Mouse (Mus musculus) kidney, embryonic 14.5 days (tissue): Measurements from ENCODE around the gene Satb2. TPM values are rescaled to one million over a fixed set of nuclear protein-coding genes. Genes with fewer than 3 reads are reported as not detected.

Experiments
- ATAC-seq: fragments of 200-750 bp; cut with Nextera tagmentation; 2 replicates; pipeline ENCODE4 v1.8.0; 2017; ENCODE audit warnings: moderate number of reproducible peaks, mild to moderate bottlenecking, moderate TSS enrichment, moderate library complexity; ENCODE audit not compliant: low FRiP score, low TSS enrichment
- H3K27ac ChIP-seq: fragments of 300-500 bp; sonication (generic); 2 replicates; pipeline ENCODE4 v1.5.1; 2014; ENCODE audit warnings: low read depth, mild to moderate bottlenecking, low read length, moderate library complexity, mixed read lengths
- H3K27me3 ChIP-seq: fragments of 300-500 bp; sonication (generic); 2 replicates; pipeline ENCODE4 v1.6.1; 2014; ENCODE audit warnings: mild to moderate bottlenecking, low read length; ENCODE audit not compliant: control insufficient read depth, insufficient read depth
- H3K36me3 ChIP-seq: fragments of 300-500 bp; sonication (generic); 2 replicates; pipeline ENCODE4 v1.6.1; 2014; ENCODE audit warnings: low read length, mixed read lengths; ENCODE audit not compliant: control insufficient read depth, insufficient read depth
- H3K4me1 ChIP-seq: fragments of 300-500 bp; sonication (generic); 2 replicates; pipeline ENCODE4 v1.6.1; 2014; ENCODE audit warnings: low read length, mixed read lengths; ENCODE audit not compliant: control insufficient read depth, insufficient read depth
- H3K4me2 ChIP-seq: fragments of 300-500 bp; sonication (generic); replicated peaks from 2 replicates; pipeline ENCODE4 v1.6.1; 2014; ENCODE audit warnings: low read depth, mild to moderate bottlenecking, low read length
- H3K4me3 ChIP-seq: fragments of 300-500 bp; sonication (generic); 2 replicates; pipeline ENCODE4 v1.5.1; 2014; ENCODE audit warnings: mild to moderate bottlenecking, low read length
- H3K9ac ChIP-seq: fragments of 300-500 bp; sonication (generic); 2 replicates; pipeline ENCODE4 v1.6.1; 2014; ENCODE audit warnings: low read depth, mild to moderate bottlenecking, low read length, moderate library complexity
- H3K9me3 ChIP-seq: fragments of 300-500 bp; sonication (generic); 2 replicates; pipeline ENCODE4 v1.6.1; 2016; ENCODE audit warnings: low read length; ENCODE audit not compliant: control insufficient read depth
- WGBS: fragments of 180-500 bp; shearing (Covaris S2); extraction: QIAGEN DNeasy Blood & Tissue Kit; methylation state at CpG from one replicate; pipeline ENCODE4 v1.1.7; 2014; 5-methylcytosine and 5-hydroxymethylcytosine counted together
- polyA plus RNA-seq: library from polyadenylated mRNA; unstranded; fragments of >200 nt; fragmentation: Nextera tagmentation; extraction: Ambion mirVana; gene quantifications from 2 replicates; pipeline ENCODE4 v1.2.1, GENCODE M21; 2014

The Satb2 gene
- 1.1 and 2.0 TPM in 2 replicates for polyA plus RNA-seq

DNA sequence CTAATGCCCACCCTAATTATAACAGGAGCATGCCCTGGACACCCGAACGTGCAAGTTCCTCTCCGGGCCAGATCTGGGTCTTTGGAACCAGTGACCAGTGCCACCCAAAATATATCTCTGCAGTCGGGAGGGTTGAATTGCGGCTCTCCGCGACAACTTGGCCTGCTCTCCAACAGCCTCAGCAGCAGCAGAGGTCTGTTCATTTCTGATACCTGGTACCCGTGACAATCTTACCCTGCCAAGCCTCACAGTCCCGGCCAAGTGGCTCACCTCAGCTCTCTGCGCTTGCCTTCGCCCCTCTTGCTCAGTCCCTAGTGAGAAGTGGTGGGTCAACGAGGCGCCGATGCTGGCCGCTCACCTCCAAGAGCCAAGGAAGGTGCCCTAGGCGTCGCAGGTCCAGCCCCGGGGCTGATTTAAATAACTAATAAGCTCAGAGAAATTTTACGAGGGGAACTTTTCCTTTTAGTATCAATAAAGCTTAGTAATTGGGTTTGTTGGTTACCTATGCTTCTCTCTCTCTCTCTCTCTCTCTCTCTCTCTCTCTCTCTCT, at the start of gene Satb2:
TSS of gene Satb2 (minus strand) at position 500 of the 550 bp plus-strand sequence.
- H3K4me1 ChIP-seq, result no peaks in the 10 kb centered on the region
- H3K27me3 ChIP-seq, result peaks cover 70% of the 10 kb centered on the region
- WGBS, result 3% methylated on average over 19 of the region's 19 CpGs
- peak within 1 kb of the TSS; percentile 17 for H3K4me3 ChIP-seq
- H3K36me3 ChIP-seq, result no peaks in the 10 kb centered on the region
- peak within 1 kb of the TSS; percentile 33 for H3K4me2 ChIP-seq
- H3K9me3 ChIP-seq, result no peaks in the 10 kb centered on the region
- no peak for ATAC-seq
- H3K27ac ChIP-seq, result no peak within 1 kb of the TSS
- H3K9ac ChIP-seq, result no peak within 1 kb of the TSS

DNA sequence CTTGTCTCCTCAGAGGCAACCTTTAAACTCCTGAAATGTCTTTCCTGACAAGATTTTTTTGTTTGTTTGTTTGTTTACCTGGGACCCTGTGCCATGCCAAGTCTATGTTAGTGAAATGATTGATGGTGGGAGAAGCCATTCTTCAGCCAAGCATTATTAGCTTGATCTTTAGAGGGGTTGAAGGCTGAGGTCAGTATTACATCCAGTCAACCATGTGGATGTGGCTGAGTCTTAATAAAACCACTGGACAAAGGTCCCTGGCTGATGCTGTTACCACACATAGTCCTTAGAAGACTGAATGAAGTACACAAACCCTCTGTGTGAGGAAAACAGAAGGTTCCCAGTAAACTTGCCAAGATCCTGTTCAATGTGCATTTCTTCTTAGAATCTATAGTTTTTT, 40.5 kb upstream of the Satb2 start:
- H3K27ac ChIP-seq, result no peak overlapping the region
- H3K9ac ChIP-seq, result no peak overlapping the region
- H3K27me3 ChIP-seq, result no peaks in the 10 kb centered on the region
- no peak overlapping the region for H3K4me3 ChIP-seq
- no peak overlapping the region for H3K4me2 ChIP-seq
- H3K36me3 ChIP-seq, result no peaks in the 10 kb centered on the region
- no peaks in the 10 kb centered on the region for H3K9me3 ChIP-seq
- no peaks in the 10 kb centered on the region for H3K4me1 ChIP-seq
- ATAC-seq, result no peak

DNA sequence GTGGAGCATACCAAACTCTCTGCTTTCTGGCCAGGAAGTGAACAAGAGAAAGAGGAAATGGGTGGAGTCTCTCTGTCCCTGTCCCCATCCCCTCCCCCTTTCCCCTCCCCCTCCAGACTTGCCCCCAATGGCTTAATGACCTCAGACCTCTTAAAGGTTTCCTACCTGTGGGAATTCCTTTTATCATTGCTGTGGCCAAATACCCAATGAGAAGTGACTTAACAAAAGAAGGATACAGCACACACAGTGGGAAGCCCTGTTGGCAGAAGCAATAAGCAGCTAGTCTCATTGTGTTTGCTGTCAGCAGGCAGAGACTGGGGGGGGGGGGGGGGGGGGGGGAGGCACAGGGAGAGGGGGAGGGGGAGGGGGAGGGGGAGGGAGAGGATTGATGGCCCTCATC, 35.4 kb upstream of the Satb2 start:
- Histone ChIP-seq H3K4me1 (no peaks in the 10 kb centered on the region), H3K27ac (no peak overlapping the region), H3K4me3 (no peak overlapping the region), H3K27me3 (no peaks in the 10 kb centered on the region), H3K9me3 (no peaks in the 10 kb centered on the region), H3K36me3 (no peaks in the 10 kb centered on the region), H3K4me2 (no peak overlapping the region), H3K9ac (no peak overlapping the region)
- ATAC-seq, result no peak

DNA sequence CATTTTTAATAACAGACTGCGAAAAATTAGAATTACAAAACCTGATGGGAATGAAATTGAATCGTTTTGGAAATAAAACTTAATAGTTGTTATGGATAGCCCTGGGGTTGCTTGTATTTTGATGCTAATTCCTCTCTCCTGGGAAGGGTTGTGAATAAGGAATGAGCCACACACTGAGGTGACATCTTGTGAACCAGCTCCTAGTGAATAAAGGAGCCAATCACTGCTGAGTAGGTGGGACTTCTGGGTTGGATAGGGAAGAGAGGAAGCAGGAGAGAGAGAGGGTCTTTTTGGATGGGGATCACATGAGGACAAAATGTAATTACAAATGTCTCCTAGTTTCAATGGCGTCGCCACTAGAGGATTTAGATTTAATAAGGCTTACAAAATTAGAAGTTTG, 30.7 kb upstream of the Satb2 start:
- no peaks in the 10 kb centered on the region for H3K36me3 ChIP-seq
- ATAC-seq, result no peak
- no peak overlapping the region for H3K9ac ChIP-seq
- H3K4me2 ChIP-seq, result no peak overlapping the region
- no peaks in the 10 kb centered on the region for H3K9me3 ChIP-seq
- no peaks in the 10 kb centered on the region for H3K4me1 ChIP-seq
- no peaks in the 10 kb centered on the region for H3K27me3 ChIP-seq
- WGBS, result 68% methylated on average over 4 of the region's 4 CpGs
- no peak overlapping the region for H3K27ac ChIP-seq
- no peak overlapping the region for H3K4me3 ChIP-seq

DNA sequence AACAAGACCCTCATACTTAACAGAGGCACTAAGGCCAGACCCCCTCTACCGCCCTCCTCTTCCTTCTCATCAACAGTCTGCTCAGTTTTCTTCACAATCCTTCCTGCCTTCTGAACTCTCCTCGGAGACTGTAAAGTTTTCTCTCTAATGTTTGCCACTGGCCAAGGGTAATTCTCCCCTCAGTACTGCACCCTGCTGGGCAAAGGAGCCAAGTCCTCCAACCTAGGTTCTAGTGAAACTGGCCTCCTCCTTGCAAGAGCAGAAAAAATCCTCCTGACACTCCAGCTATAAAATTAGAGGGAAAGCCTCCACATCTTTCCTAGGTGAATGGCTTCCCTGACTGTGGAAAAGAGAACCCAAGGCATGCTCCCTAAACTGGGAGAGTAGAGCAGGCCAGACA, 16.6 kb upstream of the Satb2 start:
- Histone ChIP-seq H3K36me3 (no peaks in the 10 kb centered on the region), H3K9me3 (no peaks in the 10 kb centered on the region), H3K27ac (no peak overlapping the region), H3K4me3 (no peak overlapping the region), H3K27me3 (no peaks in the 10 kb centered on the region), H3K4me1 (no peaks in the 10 kb centered on the region), H3K4me2 (no peak overlapping the region), H3K9ac (no peak overlapping the region)
- WGBS, result 56% methylated on average over 2 of the region's 2 CpGs
- ATAC-seq, result no peak

DNA sequence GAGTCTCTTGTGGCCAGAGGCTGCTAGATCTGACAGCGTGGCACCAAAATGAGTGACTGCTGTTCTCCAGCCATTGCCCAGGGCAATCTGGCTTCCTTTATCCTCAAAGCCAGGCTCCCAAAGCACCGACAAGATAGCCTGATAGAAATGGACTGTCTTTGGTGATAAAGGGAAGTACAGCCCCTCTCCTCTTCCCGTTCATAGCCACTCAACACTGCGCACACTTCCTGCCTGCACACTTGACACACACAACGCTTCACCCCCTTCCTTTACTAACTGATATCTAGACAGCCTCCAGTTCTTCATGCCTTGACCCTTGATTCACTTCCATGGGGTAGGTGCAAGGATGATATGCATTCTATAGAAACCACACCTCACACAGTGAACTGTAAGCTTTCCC, 13.9 kb upstream of the Satb2 start:
- Histone ChIP-seq H3K4me1 (no peaks in the 10 kb centered on the region), H3K4me3 (no peak overlapping the region), H3K9ac (no peak overlapping the region), H3K4me2 (no peak overlapping the region), H3K9me3 (no peaks in the 10 kb centered on the region), H3K27ac (no peak overlapping the region), H3K36me3 (no peaks in the 10 kb centered on the region), H3K27me3 (no peaks in the 10 kb centered on the region)
- ATAC-seq, result no peak
- WGBS, result 77% methylated on average over 5 of the region's 5 CpGs

DNA sequence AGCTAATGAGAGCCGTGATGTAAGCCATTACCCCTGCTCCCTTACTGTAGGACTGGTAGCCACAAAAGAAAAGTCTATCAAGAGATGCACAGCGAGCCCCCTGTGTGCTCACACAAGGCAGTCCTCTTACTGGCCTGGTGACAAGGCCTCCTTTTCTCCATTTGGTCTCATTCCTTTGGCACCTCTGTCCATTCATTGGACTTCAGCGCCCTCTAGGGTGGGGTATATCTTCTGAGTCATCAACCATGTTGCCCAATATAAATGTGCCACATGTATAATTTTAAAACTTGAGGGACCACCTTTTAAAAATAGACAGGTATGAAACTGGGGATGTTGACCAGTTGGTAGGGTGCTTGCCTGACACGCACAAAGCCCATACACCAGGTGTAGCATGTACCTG, 13.2 kb upstream of the Satb2 start:
- ATAC-seq, result no peak
- no peak overlapping the region for H3K9ac ChIP-seq
- no peak overlapping the region for H3K4me2 ChIP-seq
- no peak overlapping the region for H3K27ac ChIP-seq
- H3K36me3 ChIP-seq, result no peaks in the 10 kb centered on the region
- no peak overlapping the region for H3K4me3 ChIP-seq
- WGBS, result 51% methylated on average over 4 of the region's 4 CpGs
- H3K4me1 ChIP-seq, result no peaks in the 10 kb centered on the region
- peaks cover 2% of the 10 kb centered on the region; the same call in 1 of the 2 replicates for H3K27me3 ChIP-seq
- no peaks in the 10 kb centered on the region for H3K9me3 ChIP-seq

DNA sequence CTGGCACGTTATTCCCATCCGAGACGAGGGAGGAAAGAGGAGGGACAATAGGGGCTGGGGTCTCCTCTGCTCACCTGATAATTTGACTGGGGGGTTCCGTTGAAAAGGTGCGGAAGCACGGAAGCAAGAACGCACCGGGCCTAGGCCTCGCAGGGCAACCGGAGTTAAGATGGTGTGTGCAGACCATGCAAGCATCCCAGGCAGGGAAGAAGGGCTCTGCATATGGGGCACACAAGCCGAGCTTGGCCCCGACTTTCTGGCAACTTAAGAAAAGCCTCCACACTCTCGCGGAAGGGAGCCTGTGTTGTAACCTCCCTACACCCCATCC, 6.0 kb upstream of the Satb2 start:
- H3K4me3 ChIP-seq, result no peak overlapping the region; the same call in 1 of the 2 replicates
- peaks cover 70% of the 10 kb centered on the region for H3K27me3 ChIP-seq
- H3K4me1 ChIP-seq, result no peaks in the 10 kb centered on the region

DNA sequence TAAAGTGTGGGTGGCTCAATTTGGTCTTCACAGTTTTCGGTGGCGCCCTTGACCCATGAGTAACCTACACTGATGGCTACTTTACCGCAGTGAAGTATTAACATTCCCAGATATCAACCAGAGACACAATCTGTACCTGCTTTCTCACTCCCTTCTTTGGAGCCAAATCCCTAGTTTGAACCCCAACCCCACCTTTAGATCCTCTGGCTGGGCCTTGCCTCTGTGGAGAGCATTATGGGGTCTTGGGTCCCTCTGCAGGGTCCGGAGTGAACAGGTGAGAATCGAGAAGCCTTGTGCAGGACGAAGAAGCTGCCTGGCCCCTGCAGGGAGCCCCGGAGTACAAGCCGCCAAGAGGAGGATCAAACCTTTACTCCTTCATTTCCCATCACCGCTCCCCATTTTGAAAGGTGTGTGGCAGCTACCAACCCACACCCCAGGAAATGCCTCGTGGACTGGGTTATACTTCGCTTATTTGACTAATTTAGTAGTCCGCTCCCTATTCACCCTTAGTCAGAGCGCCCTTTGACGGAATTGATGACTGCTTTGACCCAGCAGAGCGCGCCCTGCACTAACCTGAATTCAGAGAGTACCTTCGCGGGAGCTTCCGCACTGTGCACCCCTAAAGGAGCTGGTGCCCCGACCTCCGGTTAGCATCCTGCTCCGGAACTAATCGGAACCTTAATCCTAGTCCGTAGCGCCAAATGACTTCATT, 5.5 kb upstream of the Satb2 start:
- 2% methylated on average over 25 of the region's 25 CpGs for WGBS
- H3K4me3 ChIP-seq, result no peak overlapping the region; the same call in 1 of the 2 replicates

More for the DNA sequence above, 6.0 kb upstream of the Satb2 start:
- 5% methylated on average over 14 of the region's 14 CpGs for WGBS
- no peak overlapping the region for H3K27ac ChIP-seq
- no peak overlapping the region for H3K4me2 ChIP-seq
- 0 out of 2 replicates have a peak, but pooled peaks have one; percentile 4 for ATAC-seq
- no peaks in the 10 kb centered on the region for H3K9me3 ChIP-seq
- no peak overlapping the region for H3K9ac ChIP-seq
- H3K36me3 ChIP-seq, result no peaks in the 10 kb centered on the region

More for the DNA sequence above, 5.5 kb upstream of the Satb2 start:
- Histone ChIP-seq H3K9ac (no peak overlapping the region), H3K36me3 (no peaks in the 10 kb centered on the region), H3K27me3 (peaks cover 72% of the 10 kb centered on the region), H3K27ac (no peak overlapping the region), H3K4me2 (no peak overlapping the region), H3K4me1 (no peaks in the 10 kb centered on the region), H3K9me3 (no peaks in the 10 kb centered on the region)
- 0 out of 2 replicates have a peak, but pooled peaks have one; percentile 26 for ATAC-seq
